Mouse (Mus musculus) spleen, postnatal 10 days (tissue): ENCODE data around the gene Ate1.
"Not testable (repeated sequence)": the region's sequence is repeated elsewhere in the genome, so short reads cannot be mapped to it uniquely, and the experiment has no call there.

Source experiments
- DNase-seq, 2 experiments: peaks; one replicate each; pipeline ENCODE4 v3.0.0; 2021 to 2022; ENCODE audit warnings: low spot score in 2 of 2

Gene Ate1

GRCm38 (mm10) chr7:130407622-130408021 lies 112.5 kb downstream of the Ate1 start:
- DNase-seq = no peak

GRCm38 (mm10) chr7:130403346-130403745 lies 116.8 kb downstream of the Ate1 start:
- DNase-seq = no peak

- DNase-seq = no peak
Measured at GRCm38 (mm10) chr7:130394697-130395096, 125.5 kb downstream of the Ate1 start.

DNA sequence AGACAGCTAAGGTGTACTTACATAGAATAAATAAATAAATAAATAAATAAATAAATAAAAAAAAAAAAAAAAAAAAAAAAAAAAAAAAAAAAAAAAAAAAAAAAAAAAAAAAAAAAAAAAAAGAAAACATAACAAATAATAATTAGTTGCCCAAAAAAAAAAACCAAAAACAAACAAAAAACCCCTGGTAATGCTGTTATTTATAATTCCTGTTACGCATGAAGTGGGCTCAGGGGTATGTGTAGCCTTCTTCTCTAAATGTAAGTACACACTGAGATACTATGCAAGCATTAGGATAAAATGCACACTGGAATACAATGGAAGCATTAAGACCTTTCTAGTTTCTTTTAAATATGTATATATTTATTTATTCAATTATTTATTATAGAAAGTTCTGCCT lies 130.1 kb downstream of the Ate1 start:
- not testable (repeated sequence) for DNase-seq

GRCm38 (mm10) chr7:130386308-130386707 lies 133.9 kb downstream of the Ate1 start:
- DNase-seq = no peak

- DNase-seq = no peak
Measured at GRCm38 (mm10) chr7:130385732-130386294, 134.4 kb downstream of the Ate1 start.

DNA sequence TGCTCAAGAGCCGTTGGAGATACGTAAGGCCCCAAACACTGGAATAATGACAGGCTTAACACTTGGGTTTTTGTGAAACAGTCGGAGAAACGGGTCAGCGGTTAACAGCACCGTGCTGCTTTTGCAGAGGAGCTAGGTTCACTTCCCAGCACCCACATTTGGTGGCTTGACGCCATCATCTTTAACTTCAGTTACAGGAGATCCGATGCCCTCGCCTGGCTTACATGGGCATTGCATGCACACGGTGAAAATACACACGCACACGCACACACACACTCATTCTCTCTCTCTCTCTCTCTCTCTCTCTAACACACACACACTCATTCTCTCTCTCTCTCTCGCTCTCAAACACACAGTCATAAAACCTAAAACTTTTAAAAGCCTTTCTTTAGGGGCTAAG lies 138.0 kb downstream of the Ate1 start:
- no peak for DNase-seq

GRCm38 (mm10) chr7:130381387-130381951 lies 138.7 kb downstream of the Ate1 start:
- DNase-seq = no peak

DNA sequence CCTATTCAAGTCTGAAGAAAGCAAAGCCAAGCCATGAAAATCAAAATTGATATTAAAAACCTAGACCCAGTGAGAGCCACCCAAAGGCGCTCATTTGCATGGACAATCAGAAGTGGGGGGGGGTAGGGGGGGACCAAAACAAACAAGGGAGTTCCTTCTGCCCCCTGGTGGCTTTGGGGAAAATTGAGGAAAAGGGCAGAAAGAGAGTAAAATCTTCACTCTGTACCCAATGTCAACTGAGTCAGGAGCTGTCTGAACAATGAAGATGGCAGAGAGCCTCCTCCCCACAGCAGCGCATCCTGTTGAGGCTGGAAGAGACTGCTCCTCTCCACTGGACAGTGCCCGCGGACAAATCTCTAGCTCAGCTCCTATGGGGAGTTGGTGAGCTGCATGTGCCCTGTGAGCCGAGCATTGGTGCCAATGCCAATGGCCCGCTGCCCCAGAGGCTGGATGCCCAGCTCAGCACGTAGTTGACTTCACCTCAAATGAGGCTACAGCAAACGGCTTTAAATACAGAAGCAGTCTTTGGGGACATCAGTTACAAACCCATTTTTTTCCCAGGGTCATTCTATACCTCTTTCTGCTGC lies 139.3 kb downstream of the Ate1 start:
- no peak for DNase-seq

- DNase-seq = no peak
Measured at GRCm38 (mm10) chr7:130380367-130380766, 139.8 kb downstream of the Ate1 start.

DNA sequence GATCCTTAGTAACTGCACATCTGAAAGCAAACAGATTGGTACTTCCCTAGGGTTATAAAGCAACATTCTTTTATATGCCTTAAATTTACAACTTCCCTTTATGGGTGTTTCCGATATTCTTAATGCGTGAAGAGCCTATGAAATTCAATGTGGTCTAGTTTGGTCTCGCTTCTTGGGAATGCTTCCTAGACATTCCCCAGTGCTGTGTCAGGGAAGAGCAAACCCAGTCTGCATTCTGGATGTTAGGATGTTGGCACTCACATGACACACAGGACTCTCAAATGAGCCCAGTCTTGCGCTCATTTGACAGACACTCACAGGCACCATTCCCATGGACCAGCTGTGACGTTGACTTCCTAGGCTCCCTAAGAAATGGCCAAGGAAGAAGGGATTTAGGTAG lies 140.3 kb downstream of the Ate1 start:
- DNase-seq = no peak

DNA sequence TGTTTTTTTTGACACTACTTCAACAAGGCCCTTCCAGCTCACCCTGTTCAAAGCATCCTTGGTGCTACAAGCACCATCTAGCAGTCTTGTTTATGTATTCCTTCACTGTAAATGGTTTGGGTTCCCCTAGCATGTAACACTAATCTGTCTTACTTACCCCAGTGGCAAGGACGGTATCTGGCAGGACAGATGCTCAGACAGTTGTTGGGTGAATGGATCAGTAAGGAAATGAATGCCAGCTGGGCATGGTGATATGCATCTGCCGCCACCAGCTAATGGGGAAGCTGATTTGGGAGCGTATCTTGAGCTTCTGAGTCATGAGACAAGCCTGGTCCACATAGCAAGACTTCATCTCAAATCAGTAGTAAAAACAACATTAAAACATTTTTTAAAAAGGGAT lies 141.9 kb downstream of the Ate1 start:
- DNase-seq = no peak

DNA sequence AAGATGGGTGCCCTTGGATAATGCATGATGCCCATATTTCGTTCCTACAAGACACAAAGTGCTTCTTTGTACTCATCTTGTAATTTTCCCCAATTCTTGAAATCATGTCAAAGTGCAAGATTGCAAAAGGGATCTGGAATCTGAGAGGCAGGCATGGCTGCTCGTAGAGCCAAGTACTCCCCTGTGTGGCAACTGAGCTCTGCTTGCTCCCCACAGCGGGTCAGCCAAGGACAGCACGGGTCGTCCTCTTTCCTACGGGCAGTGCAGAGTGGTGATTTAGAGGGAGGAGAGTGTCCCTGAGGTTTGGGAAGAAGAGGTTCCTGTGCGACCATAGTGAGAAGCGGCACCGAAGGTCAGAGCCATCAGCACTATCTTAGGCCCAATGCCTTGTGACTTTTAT lies 145.9 kb downstream of the Ate1 start:
- DNase-seq = no peak

- no peak for DNase-seq
Measured at GRCm38 (mm10) chr7:130368827-130369641, 151.1 kb downstream of the Ate1 start.

- DNase-seq = no peak
Measured at GRCm38 (mm10) chr7:130368036-130368826, 151.9 kb downstream of the Ate1 start.

- DNase-seq = no peak
Measured at GRCm38 (mm10) chr7:130367222-130368035, 152.7 kb downstream of the Ate1 start.

GRCm38 (mm10) chr7:130365711-130366110 lies 154.5 kb downstream of the Ate1 start:
- no peak for DNase-seq
